Mouse (Mus musculus) hindbrain, embryonic 14.5 days (tissue): ENCODE data around the gene Unc5cl. TPM values are rescaled to one million over a fixed set of nuclear protein-coding genes. Genes with fewer than 3 reads are reported as not detected.

Experiments used
- ATAC-seq: fragments of 200-750 bp; cut with Nextera tagmentation; 2 replicates; pipeline ENCODE4 v1.8.0; 2017; ENCODE audit warnings: moderate number of reproducible peaks, mild to moderate bottlenecking, moderate TSS enrichment, moderate library complexity; ENCODE audit not compliant: low FRiP score
- DNase-seq: peaks from one replicate; pipeline ENCODE4 v3.0.0-alpha.2; 2015; ENCODE audit warnings: low spot score
- H3K27ac ChIP-seq: fragments of 300-500 bp; sonication (generic); 2 replicates; pipeline ENCODE4 v1.5.1; 2014; ENCODE audit warnings: mild to moderate bottlenecking, moderate library complexity
- H3K27me3 ChIP-seq: fragments of 300-500 bp; sonication (generic); 2 replicates; pipeline ENCODE4 v1.6.1; 2014; ENCODE audit warnings: mild to moderate bottlenecking, low read length, mixed read lengths; ENCODE audit not compliant: control insufficient read depth, insufficient read depth
- H3K36me3 ChIP-seq: fragments of 300-500 bp; sonication (generic); replicated peaks from 2 replicates; pipeline ENCODE4 v1.6.1; 2014; ENCODE audit not compliant: control insufficient read depth, insufficient read depth
- H3K4me1 ChIP-seq: fragments of 300-500 bp; sonication (generic); replicated peaks from 2 replicates; pipeline ENCODE4 v1.6.1; 2014; ENCODE audit warnings: antibody characterized with exemption, low read length, mixed read lengths; ENCODE audit not compliant: control insufficient read depth, insufficient read depth
- H3K4me2 ChIP-seq: fragments of 300-500 bp; sonication (generic); replicated peaks from 2 replicates; pipeline ENCODE4 v1.6.1; 2014; ENCODE audit warnings: mild to moderate bottlenecking, moderate library complexity
- H3K4me3 ChIP-seq: fragments of 300-500 bp; sonication (generic); replicated peaks from 2 replicates; pipeline ENCODE4 v1.5.1; 2014; ENCODE audit warnings: mild to moderate bottlenecking, low read length
- H3K9ac ChIP-seq: fragments of 300-500 bp; sonication (generic); 2 replicates; pipeline ENCODE4 v1.6.1; 2014
- H3K9me3 ChIP-seq: fragments of 300-500 bp; sonication (generic); 2 replicates; pipeline ENCODE4 v1.6.1; 2016; ENCODE audit warnings: low read length; ENCODE audit not compliant: control insufficient read depth
- WGBS: fragments of 180-500 bp; shearing (Covaris S2); extraction: QIAGEN DNeasy Blood & Tissue Kit; methylation state at CpG from one replicate; pipeline ENCODE4 v1.1.7; 2014; 5-methylcytosine and 5-hydroxymethylcytosine counted together
- polyA plus RNA-seq: library from polyadenylated mRNA; unstranded; fragments of >200 nt; fragmentation: Nextera tagmentation; extraction: Ambion mirVana; gene quantifications from 2 replicates; pipeline ENCODE4 v1.2.1, GENCODE M21; 2014

Gene Unc5cl
- polyA plus RNA-seq, 1 experiment from 2014 or later: 0.37 TPM

DNA sequence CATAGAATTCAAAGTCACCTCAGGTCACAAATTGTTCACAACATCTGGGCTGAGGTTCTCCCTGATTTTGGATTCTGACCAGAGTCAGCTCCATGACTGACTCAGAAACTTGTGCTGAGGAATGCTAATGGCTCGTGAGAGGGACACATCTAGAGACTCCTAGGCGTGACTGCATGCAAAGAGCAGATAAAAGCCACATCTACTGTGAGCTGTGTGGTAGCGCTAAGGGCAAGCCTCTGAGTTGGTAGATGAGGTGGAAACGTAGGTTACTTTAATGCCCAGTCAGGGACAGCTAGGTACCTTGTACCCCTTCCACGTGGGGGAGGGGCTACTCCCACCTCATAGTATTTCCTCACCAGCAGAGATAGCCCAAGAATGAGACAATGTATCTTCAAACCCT, 29.1 kb downstream of the Unc5cl start:
- Histone ChIP-seq H3K27ac (no peak overlapping the region), H3K27me3 (no peaks in the 10 kb centered on the region), H3K36me3 (no peaks in the 10 kb centered on the region), H3K4me2 (no peak overlapping the region), H3K4me3 (no peak overlapping the region), H3K9me3 (no peaks in the 10 kb centered on the region), H3K9ac (no peak overlapping the region), H3K4me1 (no peaks in the 10 kb centered on the region)
- DNase-seq (no peak), ATAC-seq (no peak)
- 91% methylated on average over 5 of the region's 5 CpGs for WGBS

- Histone ChIP-seq H3K9ac (no peak overlapping the region), H3K27ac (no peak overlapping the region), H3K4me1 (no peaks in the 10 kb centered on the region), H3K4me3 (no peak overlapping the region), H3K4me2 (no peak overlapping the region), H3K9me3 (no peaks in the 10 kb centered on the region), H3K36me3 (no peaks in the 10 kb centered on the region), H3K27me3 (no peaks in the 10 kb centered on the region)
- DNase-seq (no peak), ATAC-seq (no peak)
- 95% methylated on average over 5 of the region's 5 CpGs for WGBS
These were observed 29.5 kb downstream of the Unc5cl start for GRCm38 (mm10) chr17:48484191-48484590.

- Histone ChIP-seq H3K27ac (no peak overlapping the region), H3K36me3 (no peaks in the 10 kb centered on the region), H3K4me1 (no peaks in the 10 kb centered on the region), H3K4me2 (no peak overlapping the region), H3K27me3 (no peaks in the 10 kb centered on the region), H3K9me3 (no peaks in the 10 kb centered on the region), H3K9ac (no peak overlapping the region), H3K4me3 (no peak overlapping the region)
- no peak for DNase-seq
- no peak for ATAC-seq
- WGBS: 89% methylated on average over 3 of the region's 3 CpGs
These were observed 34.8 kb downstream of the Unc5cl start for GRCm38 (mm10) chr17:48489466-48489865.

DNA sequence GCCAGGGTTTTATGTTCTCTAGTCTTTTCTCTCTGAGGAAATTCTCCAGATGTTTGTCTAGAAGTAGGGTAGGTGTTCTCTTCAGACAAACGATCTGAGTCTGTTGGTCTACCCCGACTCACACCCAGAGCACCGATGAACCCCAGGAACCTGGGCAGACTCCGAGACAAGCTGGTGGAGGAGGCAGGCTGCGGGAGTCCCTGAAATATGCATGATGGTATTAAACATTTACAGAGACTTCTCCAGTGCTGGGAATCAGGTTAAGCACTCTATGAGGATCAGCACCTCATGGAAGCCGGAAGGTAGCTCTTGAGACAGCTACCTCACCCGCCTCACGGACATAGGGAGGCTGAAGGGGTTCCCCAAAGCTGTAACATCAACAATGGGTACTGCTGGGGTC, 37.9 kb downstream of the Unc5cl start:
- Histone ChIP-seq H3K27me3 (no peaks in the 10 kb centered on the region), H3K36me3 (no peaks in the 10 kb centered on the region), H3K4me2 (no peak overlapping the region), H3K9me3 (no peaks in the 10 kb centered on the region), H3K9ac (no peak overlapping the region), H3K4me1 (no peaks in the 10 kb centered on the region), H3K27ac (no peak overlapping the region), H3K4me3 (no peak overlapping the region)
- 90% methylated on average over 8 of the region's 8 CpGs for WGBS
- ATAC-seq: no peak
- DNase-seq: no peak

DNA sequence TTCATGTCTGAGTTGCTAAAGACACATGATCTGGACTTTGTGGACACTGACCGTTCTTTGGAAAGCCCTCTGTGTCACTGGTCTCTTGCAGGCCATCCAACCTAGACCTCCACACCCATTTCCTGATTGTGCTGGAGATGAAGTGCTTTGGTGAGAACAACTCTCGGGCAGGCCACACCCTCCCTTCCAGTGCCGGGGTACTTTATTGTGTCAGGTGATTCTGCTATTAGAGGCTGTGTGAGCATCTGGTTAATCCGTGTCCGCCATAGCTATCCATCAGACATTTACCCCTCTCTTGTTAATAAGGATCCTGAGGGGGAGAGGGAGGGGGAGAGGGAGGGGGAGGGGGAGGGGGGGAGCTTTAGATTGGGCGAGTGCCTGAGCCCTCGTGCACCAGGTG, 38.9 kb downstream of the Unc5cl start:
- Histone ChIP-seq H3K4me1 (no peaks in the 10 kb centered on the region), H3K4me2 (no peak overlapping the region), H3K9ac (no peak overlapping the region), H3K27ac (no peak overlapping the region), H3K36me3 (no peaks in the 10 kb centered on the region), H3K4me3 (no peak overlapping the region), H3K9me3 (no peaks in the 10 kb centered on the region), H3K27me3 (no peaks in the 10 kb centered on the region)
- no peak for DNase-seq
- ATAC-seq: no peak
- 45% methylated on average over 7 of the region's 7 CpGs for WGBS

DNA sequence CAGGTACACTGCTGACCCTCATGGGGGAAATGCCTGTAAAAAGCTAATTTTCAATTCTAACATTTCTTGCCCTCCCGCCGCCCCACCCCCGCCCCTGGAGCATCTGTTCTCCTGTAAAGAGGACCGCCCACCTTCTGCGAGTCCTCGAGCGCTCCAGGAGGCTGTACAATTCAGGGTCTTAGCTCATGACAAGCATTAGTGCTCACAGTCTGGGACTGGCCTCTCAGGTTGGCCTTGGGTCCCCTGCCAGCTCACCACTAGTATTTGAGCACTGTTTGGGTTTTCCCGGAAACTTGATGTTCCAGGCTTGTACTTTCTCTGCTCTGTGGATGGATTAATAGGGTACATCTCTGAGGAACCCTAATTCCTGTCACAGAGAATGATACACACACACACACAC, 39.3 kb downstream of the Unc5cl start:
- WGBS: 54% methylated on average over 8 of the region's 8 CpGs
- ATAC-seq: no peak; the same call in 1 of the 2 replicates
- Histone ChIP-seq H3K36me3 (no peaks in the 10 kb centered on the region), H3K4me2 (no peak overlapping the region), H3K9me3 (no peaks in the 10 kb centered on the region), H3K27ac (no peak overlapping the region), H3K4me1 (no peaks in the 10 kb centered on the region), H3K27me3 (no peaks in the 10 kb centered on the region), H3K9ac (no peak overlapping the region), H3K4me3 (no peak overlapping the region)
- DNase-seq: no peak

DNA sequence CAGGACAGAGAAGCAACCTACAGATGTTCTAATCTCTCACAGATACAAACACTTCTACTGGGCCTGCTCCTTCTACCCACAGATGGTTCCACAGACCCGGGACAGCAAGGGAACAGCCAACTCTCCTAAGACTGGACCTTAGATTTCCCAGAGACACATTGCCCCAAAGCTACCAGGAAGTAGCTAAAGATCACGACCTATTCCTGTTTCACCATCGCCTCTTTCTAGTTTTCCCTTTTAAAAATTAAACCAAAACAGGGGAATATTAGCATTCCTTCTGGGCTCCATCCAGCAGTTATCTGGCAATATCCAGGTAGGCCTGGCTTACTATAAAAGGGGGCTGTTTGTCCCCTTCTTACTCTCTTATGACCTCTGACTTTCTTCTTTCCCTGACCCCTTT, 43.3 kb downstream of the Unc5cl start:
- no peak for DNase-seq
- Histone ChIP-seq H3K4me1 (no peaks in the 10 kb centered on the region; the same call in 1 of the 2 replicates), H3K9me3 (no peaks in the 10 kb centered on the region), H3K9ac (no peak overlapping the region), H3K36me3 (no peaks in the 10 kb centered on the region), H3K4me3 (no peak overlapping the region), H3K27me3 (no peaks in the 10 kb centered on the region), H3K27ac (no peak overlapping the region), H3K4me2 (no peak overlapping the region)
- ATAC-seq: no peak
- 83% methylated on average over 3 of the region's 3 CpGs for WGBS

GRCm38 (mm10) chr17:48500846-48501445, 46.2 kb downstream of the Unc5cl start:
- 74% methylated on average over 7 of the region's 7 CpGs for WGBS
- no peak overlapping the region for H3K9ac ChIP-seq
- no peak overlapping the region for H3K4me3 ChIP-seq
- no peak overlapping the region for H3K4me2 ChIP-seq
- no peak overlapping the region for H3K27ac ChIP-seq
- no peaks in the 10 kb centered on the region for H3K27me3 ChIP-seq
- H3K9me3 ChIP-seq: no peaks in the 10 kb centered on the region
- H3K4me1 ChIP-seq: peaks cover 15% of the 10 kb centered on the region
- H3K36me3 ChIP-seq: no peaks in the 10 kb centered on the region
- DNase-seq (no peak), ATAC-seq (no peak)

DNA sequence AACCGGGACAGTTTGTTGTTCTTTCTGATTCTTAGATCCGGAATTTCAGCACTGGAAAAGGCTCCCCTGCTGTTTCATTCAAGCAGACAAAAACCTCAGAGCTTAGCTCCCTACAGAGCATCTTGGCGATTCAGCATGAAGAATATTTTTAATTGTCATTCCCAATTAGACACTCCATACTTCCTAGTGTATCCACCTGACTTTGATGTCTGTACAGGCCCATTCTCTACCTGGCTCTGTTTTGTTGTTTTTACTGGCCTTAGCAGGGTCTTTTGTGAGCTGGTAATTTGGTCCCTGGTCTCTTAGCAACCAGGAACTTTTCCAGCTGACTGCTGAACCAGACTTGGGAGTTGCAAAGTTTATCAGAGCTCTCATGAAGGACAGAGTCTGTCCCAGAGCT, 50.3 kb downstream of the Unc5cl start:
- 6% methylated on average over 3 of the region's 3 CpGs for WGBS
- H3K36me3 ChIP-seq: no peaks in the 10 kb centered on the region
- H3K27ac ChIP-seq: no peak overlapping the region
- DNase-seq (no peak), ATAC-seq (no peak)
- no peak overlapping the region for H3K4me2 ChIP-seq
- no peaks in the 10 kb centered on the region for H3K27me3 ChIP-seq
- no peaks in the 10 kb centered on the region for H3K9me3 ChIP-seq
- H3K4me1 ChIP-seq: peaks cover 15% of the 10 kb centered on the region
- H3K4me3 ChIP-seq: no peak overlapping the region
- no peak overlapping the region for H3K9ac ChIP-seq

DNA sequence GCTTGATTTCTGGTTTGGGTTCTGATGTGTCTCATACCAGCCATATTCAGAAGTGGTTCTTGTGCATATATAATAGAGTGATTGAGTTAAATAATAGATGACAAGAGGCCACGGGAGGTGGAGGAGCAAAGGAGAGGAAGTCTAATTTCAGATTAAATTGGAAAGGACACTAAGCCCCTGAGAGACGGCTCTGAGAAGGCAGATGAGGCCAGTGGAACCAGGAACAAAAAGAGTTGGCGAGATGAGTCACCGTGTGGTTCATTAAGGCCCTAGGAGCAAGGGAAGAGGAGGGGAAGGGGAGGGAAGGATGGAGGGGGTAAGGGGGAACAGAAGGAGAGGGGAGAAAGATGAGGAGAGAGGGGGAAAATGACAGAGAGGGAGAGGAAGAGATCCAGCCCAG, 52.3 kb downstream of the Unc5cl start:
- Histone ChIP-seq H3K27me3 (no peaks in the 10 kb centered on the region), H3K27ac (no peak overlapping the region), H3K4me1 (peaks cover 15% of the 10 kb centered on the region), H3K36me3 (no peaks in the 10 kb centered on the region), H3K4me2 (no peak overlapping the region), H3K9me3 (no peaks in the 10 kb centered on the region), H3K4me3 (no peak overlapping the region), H3K9ac (no peak overlapping the region)
- DNase-seq (no peak), ATAC-seq (no peak)
- WGBS: 34% methylated on average over 4 of the region's 4 CpGs
